Mouse (Mus musculus) liver, embryonic 14.5 days (tissue): ENCODE data around the gene Cenps. TPM values are rescaled to one million over a fixed set of nuclear protein-coding genes. Genes with fewer than 3 reads are reported as not detected.

Source experiments
- ATAC-seq: fragments of 200-750 bp; cut with Nextera tagmentation; 2 replicates; pipeline ENCODE4 v1.8.0; 2017; ENCODE audit warnings: moderate number of reproducible peaks, mild to moderate bottlenecking, moderate library complexity; ENCODE audit not compliant: insufficient read depth
- DNase-seq, 3 experiments: peaks; one replicate each; pipeline ENCODE4 v3.0.0-alpha.2; 2012 to 2013; ENCODE audit warnings: low read depth in 3 of 3, low spot score in 3 of 3
- H3K27ac ChIP-seq: fragments of 300-500 bp; sonication (generic); 2 replicates; pipeline ENCODE4 v1.5.1; 2014; ENCODE audit warnings: moderate library complexity, mild to moderate bottlenecking, control low read depth, inconsistent platforms
- H3K27me3 ChIP-seq: fragments of 300-500 bp; sonication (generic); 2 replicates; pipeline ENCODE4 v1.6.1; 2014; ENCODE audit warnings: mild to moderate bottlenecking, low read length, moderate library complexity; ENCODE audit not compliant: control insufficient read depth, insufficient read depth
- H3K36me3 ChIP-seq: fragments of 300-500 bp; sonication (generic); replicated peaks from 2 replicates; pipeline ENCODE4 v1.6.1; 2014; ENCODE audit warnings: low read depth; ENCODE audit not compliant: control insufficient read depth, insufficient read depth
- H3K4me1 ChIP-seq, 2 experiments: fragments of 200-500 bp in 1 of 2; fragments of 300-500 bp in 1 of 2; sonication (generic) in 1 of 2; replicated peaks; 2 replicates each; pipeline ENCODE4 v1.6.1; 2012 to 2014; ENCODE audit warnings: antibody characterized with exemption in 1 of 2, inconsistent platforms in 1 of 2, low read length in 1 of 2; ENCODE audit not compliant: control insufficient read depth in 2 of 2, insufficient read depth in 2 of 2
- H3K4me2 ChIP-seq: fragments of 300-500 bp; sonication (generic); 2 replicates; pipeline ENCODE4 v1.6.1; 2014; ENCODE audit warnings: low read depth, mild to moderate bottlenecking, control low read depth, moderate library complexity
- H3K4me3 ChIP-seq, 2 experiments: fragments of 200-500 bp in 1 of 2; fragments of 300-500 bp in 1 of 2; sonication (generic) in 1 of 2; 2 replicates each; pipeline ENCODE4 v1.5.1; 2012 to 2014; ENCODE audit warnings: low read depth in 2 of 2, low read length in 2 of 2, mild to moderate bottlenecking in 2 of 2, control low read depth in 1 of 2, inconsistent platforms in 1 of 2, moderate library complexity in 1 of 2; ENCODE audit not compliant: insufficient read depth in 1 of 2
- H3K9ac ChIP-seq: fragments of 300-500 bp; sonication (generic); replicated peaks from 2 replicates; pipeline ENCODE4 v1.6.1; 2014; ENCODE audit warnings: mild to moderate bottlenecking, control low read depth, moderate library complexity
- H3K9me3 ChIP-seq: fragments of 300-500 bp; sonication (generic); 2 replicates; pipeline ENCODE4 v1.6.1; 2016; ENCODE audit warnings: low read length, mixed read lengths; ENCODE audit not compliant: control insufficient read depth
- CTCF ChIP-seq: IDR thresholded peaks from 2 replicates; pipeline ENCODE4 v1.5.1; 2016; ENCODE audit warnings: antibody characterized with exemption, low read depth, control low read depth
- EP300 ChIP-seq: IDR thresholded peaks from 2 replicates; pipeline ENCODE4 v1.6.1; 2016; ENCODE audit warnings: antibody characterized with exemption, low read depth
- WGBS: fragments of 180-500 bp; shearing (Covaris S2); extraction: QIAGEN DNeasy Blood & Tissue Kit; methylation state at CpG from one replicate; pipeline ENCODE4 v1.1.7; 2014; ENCODE audit not compliant: insufficient replicate concordance; 5-methylcytosine and 5-hydroxymethylcytosine counted together
- polyA plus RNA-seq, 2 experiments: library from polyadenylated mRNA; depleted of rRNA in 1 of 2; stranded (reverse) in 1 of 2; unstranded in 1 of 2; fragments of >200 nt; fragmentation: Nextera tagmentation in 1 of 2; extraction: Ambion mirVana in 1 of 2; gene quantifications; 2 replicates each; pipeline versions ENCODE4 v1.2.1 to v1.2.3; 2012 to 2014

The Cenps gene
- polyA plus RNA-seq, 2 experiments = 12.3 to 17.3 TPM

DNA sequence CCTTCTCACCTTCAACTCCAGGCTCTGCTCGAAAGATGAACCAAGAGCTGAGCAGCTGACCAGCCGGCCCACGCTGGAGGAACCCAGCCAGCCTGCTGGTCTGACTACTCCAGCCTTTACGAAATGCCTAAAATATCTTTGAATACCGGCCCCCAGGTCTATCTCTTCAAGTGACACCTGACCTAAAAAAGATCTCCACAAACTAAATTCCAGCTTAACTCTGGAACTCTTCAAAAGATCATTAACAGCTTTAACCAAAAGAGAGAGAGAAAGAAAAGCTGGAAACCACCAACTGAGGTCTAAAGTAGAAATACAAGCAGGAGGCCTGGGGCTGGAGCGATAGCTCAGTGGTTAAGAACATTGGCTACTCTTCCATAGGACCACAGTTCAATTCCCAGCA, 57.8 kb downstream of the Cenps start:
- Histone ChIP-seq H3K27me3 (no peaks in the 10 kb centered on the region), H3K9ac (no peak overlapping the region), H3K27ac (no peak overlapping the region), H3K4me3 (no peak overlapping the region), H3K4me2 (no peak overlapping the region), H3K4me1 (peaks cover 0 to 4% of the 10 kb centered on the region in 2 experiments; a peak in 2 of 4 replicates), H3K36me3 (no peaks in the 10 kb centered on the region), H3K9me3 (no peaks in the 10 kb centered on the region)
- ATAC-seq (no peak), DNase-seq (no peak)
- TF ChIP-seq EP300 (no peak), CTCF (no peak)
- WGBS = 71% methylated on average over 6 of the region's 6 CpGs

DNA sequence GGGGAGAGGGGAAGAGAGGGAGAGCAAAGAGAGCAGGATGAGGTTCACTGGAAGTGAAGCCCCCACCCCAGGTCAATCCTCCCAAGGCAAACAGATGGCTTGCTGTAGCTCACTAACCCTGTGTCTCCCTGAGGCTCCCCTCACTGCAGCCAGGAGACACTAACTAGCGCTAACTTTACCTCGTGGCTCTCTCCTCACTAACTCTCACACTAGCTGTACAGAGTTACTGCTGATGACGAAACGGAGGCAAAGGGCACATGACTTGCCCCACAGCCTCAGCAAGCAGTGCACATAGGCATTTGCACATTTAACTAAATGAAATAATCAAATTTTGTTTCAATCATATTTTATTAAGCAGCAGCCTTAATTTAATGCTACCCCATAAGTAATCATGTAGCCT, 59.2 kb downstream of the Cenps start:
- no peaks in the 10 kb centered on the region for H3K27me3 ChIP-seq
- 50% methylated on average over 4 of the region's 4 CpGs for WGBS
- DNase-seq = no peak
- TF ChIP-seq CTCF (no peak), EP300 (no peak)
- no peaks in the 10 kb centered on the region for H3K36me3 ChIP-seq
- no peaks in the 10 kb centered on the region for H3K9me3 ChIP-seq
- H3K4me2 ChIP-seq = no peak overlapping the region
- H3K4me3 ChIP-seq = no peak overlapping the region
- no peak overlapping the region for H3K9ac ChIP-seq
- peaks cover 0 to 4% of the 10 kb centered on the region in 2 experiments; a peak in 2 of 4 replicates for H3K4me1 ChIP-seq
- H3K27ac ChIP-seq = no peak overlapping the region
- ATAC-seq = 0 out of 2 replicates have a peak, but pooled peaks have one; percentile 14

Other genes starting within 250 kb of the Cenps start
- gene Pex14, start 37.8 kb downstream of the Cenps start, polyA plus RNA-seq (2012; rRNA removed) = 11.4 and 12.2 TPM in 2 replicates
- 14.9 and 15.4 TPM in 2 replicates for gene Pex14, start 37.8 kb downstream of the Cenps start, polyA plus RNA-seq (2014; fragmentation: Nextera tagmentation; extraction: Ambion mirVana)
- gene Dffa, start 33.5 kb downstream of the Cenps start, polyA plus RNA-seq (2012; rRNA removed) = 11.2 and 13.1 TPM in 2 replicates
- 13.2 and 13.6 TPM in 2 replicates for gene Dffa, start 33.5 kb downstream of the Cenps start, polyA plus RNA-seq (2014; fragmentation: Nextera tagmentation; extraction: Ambion mirVana)
- not detected in 2 replicates for gene Cort, start 10.9 kb downstream of the Cenps start, polyA plus RNA-seq (2012; rRNA removed)
- not detected in 2 replicates for gene Cort, start 10.9 kb downstream of the Cenps start, polyA plus RNA-seq (2014; fragmentation: Nextera tagmentation; extraction: Ambion mirVana)
- 41.8 and 44.6 TPM in 2 replicates for gene Pgd, start 29.1 kb upstream of the Cenps start, polyA plus RNA-seq (2012; rRNA removed)
- 23.2 and 25.5 TPM in 2 replicates for gene Pgd, start 29.1 kb upstream of the Cenps start, polyA plus RNA-seq (2014; fragmentation: Nextera tagmentation; extraction: Ambion mirVana)
- 3.6 and 4.3 TPM in 2 replicates for gene Kif1b, start 170.1 kb upstream of the Cenps start, polyA plus RNA-seq (2012; rRNA removed)
- gene Kif1b, start 170.1 kb upstream of the Cenps start, polyA plus RNA-seq (2014; fragmentation: Nextera tagmentation; extraction: Ambion mirVana) = 4.6 and 4.8 TPM in 2 replicates